Mouse (Mus musculus) leukemia stem cell, adult 10-12 weeks (primary cell): ENCODE results near the gene Schip1. TPM values are rescaled to one million over a fixed set of nuclear protein-coding genes. Genes with fewer than 3 reads are reported as not detected.

Experiments used
- polyA plus RNA-seq: library from polyadenylated mRNA; stranded (reverse); fragments of >175 nt; gene quantifications from 2 replicates; pipeline ENCODE4 v1.2.3, GENCODE M21; 2012; ENCODE audit warnings: low replicate concordance

Schip1 gene
- polyA plus RNA-seq = 27.7 and 54.5 TPM in 2 replicates

DNA sequence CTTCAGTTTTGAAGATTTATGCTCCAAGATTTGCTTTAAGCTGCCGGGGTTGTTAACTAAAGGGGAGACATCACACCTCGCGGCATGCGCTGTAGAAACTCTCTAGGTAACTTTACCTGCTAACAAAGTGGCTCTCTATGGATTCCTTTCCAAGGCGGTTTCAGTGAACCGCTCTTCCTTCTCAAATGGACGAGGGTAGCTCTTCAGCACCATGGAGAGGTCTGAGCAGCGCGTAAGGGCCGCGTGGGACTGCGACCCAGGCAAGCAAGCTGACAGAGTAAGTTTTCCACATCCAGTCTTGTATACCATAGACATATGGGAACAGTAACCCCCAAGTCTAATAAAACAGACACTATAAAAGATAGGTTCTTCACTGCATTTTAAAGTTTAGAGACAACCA is at the start of gene Schip1:
Schip1 (plus strand) TSS at position 72 of the 400 bp plus-strand sequence.

Other genes starting within 250 kb of the Schip1 start
- gene Iqcj, start 172.6 kb upstream of the Schip1 start, polyA plus RNA-seq = not detected in 2 replicates
- gene Iqschfp, start 172.6 kb upstream of the Schip1 start, polyA plus RNA-seq = not detected in 2 replicates